Comparison of ENCODE assay signal across 8 mouse cellular contexts in genomic region chr16:90143416-90143759, GRCm38 (mm10). TPM values are rescaled to one million over a fixed set of nuclear protein-coding genes. Genes with fewer than 3 reads are reported as not detected.
DNase-seq lines count a peak whose midpoint lies in the region; ATAC-seq and TF ChIP-seq lines count a peak whose summit lies in the region.

No protein-coding gene starts in this region.

- TF ChIP-seq CTCF in MEL (IDR thresholded peaks at IDR 0.05 in 2 of 3, conservative IDR thresholded peaks at IDR 0.05 in 1 of 3; ENCODE audit: control insufficient read depth in 1 of 3, insufficient read depth in 1 of 3, low read depth in 2 of 3, low read length in 3 of 3, poor library complexity in 1 of 3, severe bottlenecking in 1 of 3): no peak

- H3K79me2 ChIP-seq in MEL (ENCODE audit: control insufficient read depth, insufficient read depth, low read length, poor library complexity): peaks cover 2% of the 10 kb centered on the region

- peaks cover 23% of the 10 kb centered on the region for H3K4me1 ChIP-seq in heart, embryonic 15.5 days (replicated peaks)
- H3K4me1 ChIP-seq in MEL (ENCODE audit: control insufficient read depth in 1 of 2, insufficient read depth in 2 of 2, low read length in 2 of 2): peaks cover 4 to 9% of the 10 kb centered on the region in 2 experiments; a peak in 3 of 4 replicates
- H3K4me1 ChIP-seq in hindbrain, embryonic 10.5 days (replicated peaks): peaks cover 51% of the 10 kb centered on the region

- no peaks in the 10 kb centered on the region for H3K9me3 ChIP-seq in heart, embryonic 15.5 days (replicated peaks)
- no peaks in the 10 kb centered on the region for H3K9me3 ChIP-seq in MEL (replicated peaks; ENCODE audit: insufficient read depth, low read length)
- H3K9me3 ChIP-seq in hindbrain, embryonic 10.5 days: no peaks in the 10 kb centered on the region

- no peak for DNase-seq in heart, postnatal 10 days
- DNase-seq in MEL (ENCODE audit: low read depth, low spot score): no peak
- no peak for DNase-seq in hindbrain, embryonic 10.5 days (ENCODE audit: low spot score)
- no peak for DNase-seq in gastrocnemius, postnatal 10 days
- DNase-seq in cerebellum, postnatal 25 days: no peak
- DNase-seq in right cerebral cortex, adult 18-20 months: no peak

- no peak for TF ChIP-seq POLR2A in MEL (IDR thresholded peaks at IDR 0.05; ENCODE audit: control insufficient read depth in 1 of 2, insufficient read depth in 1 of 2, low read depth in 1 of 2, low read length in 2 of 2, poor library complexity in 1 of 2)

- TF ChIP-seq RAD21 in MEL (IDR thresholded peaks at IDR 0.05; ENCODE audit: low read depth, low read length): no peak

- 0% methylated on average over 21 of the region's 21 CpGs for WGBS in heart, embryonic 15.5 days
- 0% methylated on average over 21 of the region's 21 CpGs for WGBS in hindbrain, embryonic 10.5 days

- ATAC-seq in heart, embryonic 15.5 days (replicated peaks; ENCODE audit: insufficient number of reproducible peaks, insufficient read depth, low FRiP score, low read depth): no peak; the same call in 1 of the 2 replicates
- ATAC-seq in megakaryocyte-erythroid progenitor cell, adult 5-6 weeks (replicated peaks; ENCODE audit: low FRiP score, low TSS enrichment, poor library complexity, severe bottlenecking): peak; percentile 8

- H3K4me3 ChIP-seq in heart, embryonic 15.5 days: peak overlapping the region; percentile 68
- peak overlapping the region; percentile 72 to 78 for H3K4me3 ChIP-seq in MEL (ENCODE audit: control insufficient read depth in 1 of 2, insufficient read depth in 1 of 2, low read depth in 2 of 2, low read length in 2 of 2)
- peak overlapping the region; percentile 84 for H3K4me3 ChIP-seq in hindbrain, embryonic 10.5 days

- H3K36me3 ChIP-seq in heart, embryonic 15.5 days: no peaks in the 10 kb centered on the region
- H3K36me3 ChIP-seq in MEL (ENCODE audit: control insufficient read depth in 1 of 2, insufficient read depth in 2 of 2, low read length in 2 of 2): peaks cover 0 to 12% of the 10 kb centered on the region in 2 experiments; a peak in 2 of 4 replicates
- H3K36me3 ChIP-seq in hindbrain, embryonic 10.5 days: no peaks in the 10 kb centered on the region

- H3K27ac ChIP-seq in heart, embryonic 15.5 days: peak overlapping the region; percentile 72
- peak overlapping the region; percentile 66 for H3K27ac ChIP-seq in MEL (ENCODE audit: control insufficient read depth, low read depth, low read length)
- peak overlapping the region; percentile 98 for H3K27ac ChIP-seq in hindbrain, embryonic 10.5 days

- no peaks in the 10 kb centered on the region for H3K27me3 ChIP-seq in heart, embryonic 15.5 days
- H3K27me3 ChIP-seq in MEL (ENCODE audit: control insufficient read depth in 1 of 2, insufficient read depth in 2 of 2, low read length in 2 of 2): no peaks in the 10 kb centered on the region
- H3K27me3 ChIP-seq in hindbrain, embryonic 10.5 days (ENCODE audit: insufficient read depth, poor library complexity, severe bottlenecking): peaks cover 4% of the 10 kb centered on the region; the same call in 1 of the 2 replicates

- H3K4me2 ChIP-seq in heart, embryonic 15.5 days: peak overlapping the region; percentile 98

- TF ChIP-seq EP300 in MEL (IDR thresholded peaks at IDR 0.05; ENCODE audit: low read depth in 1 of 2, low read length in 2 of 2): no peak

- peak overlapping the region; percentile 78 for H3K9ac ChIP-seq in heart, embryonic 15.5 days
- H3K9ac ChIP-seq in MEL (ENCODE audit: control insufficient read depth, low read depth, low read length, poor library complexity, severe bottlenecking): peak overlapping the region; percentile 77

- intact Hi-C loops in heart, postnatal 10 days (cut with DNase I): no loop called here

TF ChIP-seq in MEL, 35 proteins besides CTCF, POLR2A, EP300 and RAD21:
- no peak for TF ChIP-seq NRF1 (IDR thresholded peaks at IDR 0.05; ENCODE audit: insufficient read depth, low read depth, low read length, poor library complexity, severe bottlenecking)
- TF ChIP-seq KAT2A (conservative IDR thresholded peaks at IDR 0.05; ENCODE audit: low read depth, low read length): no peak; the same call in 1 of the 2 replicates
- peak; percentile 72; the same call in 1 of the 2 replicates for TF ChIP-seq TBP (IDR thresholded peaks at IDR 0.05; ENCODE audit: low read depth, low read length)
- TF ChIP-seq MXI1 (IDR thresholded peaks at IDR 0.05; ENCODE audit: low read depth, low read length): peak; percentile 63
- peak; percentile 26; the same call in 1 of the 2 replicates for TF ChIP-seq SIN3A (IDR thresholded peaks at IDR 0.05; ENCODE audit: low read length)
- no peak for TF ChIP-seq UBTF (IDR thresholded peaks at IDR 0.05; ENCODE audit: borderline replicate concordance, insufficient read depth, low read depth, low read length)
- no peak for TF ChIP-seq JUND (IDR thresholded peaks at IDR 0.05; ENCODE audit: low read depth, low read length)

RNA-seq across cellular contexts. Expression of gene Tiam1, which starts 0.2 kb away (rescaled TPM):
- 7.6 and 8.1 TPM in 2 replicates for polyA plus RNA-seq in heart, embryonic 15.5 days (2015; fragmentation: Nextera tagmentation; extraction: Ambion mirVana)
- 10 to 100 TPM; 11.4 to 12.0 TPM for total RNA-seq in heart, postnatal 10 days (2021)
- total RNA-seq in MEL (2012; rRNA removed): 15.0 and 16.7 TPM in 2 replicates
- 10 to 100 TPM; 19.9 to 23.9 TPM for polyA plus RNA-seq in MEL (2012; ENCODE audit: insufficient read depth in 1 of 2, insufficient read length in 2 of 2, low read depth in 1 of 2, low replicate concordance in 2 of 2, missing spikeins in 1 of 2)
- 19.4 and 19.7 TPM in 2 replicates for polyA plus RNA-seq in hindbrain, embryonic 10.5 days (2016; fragmentation: Nextera tagmentation; extraction: Ambion mirVana)
- total RNA-seq in megakaryocyte-erythroid progenitor cell, adult 5-6 weeks (2014; fragmentation: Nextera tagmentation): 8.3 and 23.6 TPM in 2 replicates
- total RNA-seq in megakaryocyte-erythroid progenitor cell, adult 5-6 weeks (2017): 11.6 and 14.2 TPM in 2 replicates
- total RNA-seq in gastrocnemius, postnatal 10 days (2021): 10 to 100 TPM in 1 of 2 experiments, 1 to 10 TPM in 1; 9.7 to 11.0 TPM
